Mouse (Mus musculus): ENCODE data around the gene Ccm2. TPM values are rescaled to one million over a fixed set of nuclear protein-coding genes. Genes with fewer than 3 reads are reported as not detected.

Gene Ccm2
- total RNA-seq, 2 experiments from 2014 or later, result 28.3 to 29.6 TPM

DNA sequence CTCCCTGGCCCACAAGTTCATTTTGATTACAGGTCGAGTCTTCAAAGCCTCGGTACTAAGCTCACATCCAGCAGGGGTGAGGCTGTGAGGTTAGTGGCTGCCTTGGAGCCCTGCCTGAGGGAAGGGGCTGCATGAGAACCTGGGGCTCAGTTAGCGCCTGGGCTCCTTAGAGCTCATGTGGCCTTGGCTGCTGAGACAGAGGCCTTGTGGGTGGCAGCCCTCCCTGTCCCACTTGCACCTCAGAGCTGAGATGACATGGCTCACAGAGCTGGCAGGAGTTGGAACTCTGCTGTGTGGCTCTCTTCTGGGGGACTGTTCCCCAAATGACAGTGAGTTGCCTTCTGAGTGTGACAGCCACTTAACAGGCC, 22.7 kb downstream of the Ccm2 start:
- no peak for DNase-seq
- intact Hi-C loops (cut with DNase I), result no loop called here

DNA sequence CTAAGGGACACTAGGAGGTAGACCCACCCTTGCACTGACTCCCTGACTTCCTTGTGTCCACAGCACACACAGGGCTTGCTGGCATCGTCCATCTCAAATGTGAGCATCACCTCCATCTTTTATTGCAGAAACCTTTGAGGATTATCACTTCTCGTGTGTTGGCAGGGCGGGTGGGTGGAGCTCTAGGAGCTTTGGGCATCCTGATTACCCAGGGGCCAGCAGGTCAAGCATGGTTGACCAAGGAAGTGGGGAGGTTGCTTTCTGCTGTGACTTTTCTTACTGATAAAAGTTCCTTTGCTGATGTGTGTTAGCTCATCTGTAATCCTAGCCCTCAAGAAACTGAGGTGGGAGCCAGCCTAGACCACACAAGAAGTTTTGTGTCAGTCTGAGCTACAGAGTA, 29.5 kb downstream of the Ccm2 start:
- intact Hi-C loops (cut with DNase I), result no loop called here
- no peak for DNase-seq

DNA sequence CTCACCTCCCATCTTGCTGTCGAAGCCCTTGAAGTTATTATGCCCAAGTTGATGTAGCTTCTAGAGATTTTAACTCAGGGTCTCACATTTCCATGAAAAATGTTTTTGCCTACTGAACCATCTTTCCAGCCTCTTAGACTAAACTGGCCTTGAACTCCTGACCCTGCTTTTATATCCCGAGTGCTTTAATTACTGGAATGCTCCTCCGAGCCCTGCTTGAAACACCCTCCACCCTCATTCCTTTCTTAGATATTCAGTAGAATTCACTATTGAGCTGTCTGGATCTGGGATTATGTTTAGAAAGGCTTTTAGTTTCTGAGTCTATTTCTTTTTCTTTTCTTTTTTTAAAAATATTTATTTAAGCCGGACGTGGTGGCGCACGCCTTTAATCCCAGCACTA, 32.7 kb downstream of the Ccm2 start:
- intact Hi-C loops (cut with DNase I), result no loop called here
- no peak for DNase-seq

DNA sequence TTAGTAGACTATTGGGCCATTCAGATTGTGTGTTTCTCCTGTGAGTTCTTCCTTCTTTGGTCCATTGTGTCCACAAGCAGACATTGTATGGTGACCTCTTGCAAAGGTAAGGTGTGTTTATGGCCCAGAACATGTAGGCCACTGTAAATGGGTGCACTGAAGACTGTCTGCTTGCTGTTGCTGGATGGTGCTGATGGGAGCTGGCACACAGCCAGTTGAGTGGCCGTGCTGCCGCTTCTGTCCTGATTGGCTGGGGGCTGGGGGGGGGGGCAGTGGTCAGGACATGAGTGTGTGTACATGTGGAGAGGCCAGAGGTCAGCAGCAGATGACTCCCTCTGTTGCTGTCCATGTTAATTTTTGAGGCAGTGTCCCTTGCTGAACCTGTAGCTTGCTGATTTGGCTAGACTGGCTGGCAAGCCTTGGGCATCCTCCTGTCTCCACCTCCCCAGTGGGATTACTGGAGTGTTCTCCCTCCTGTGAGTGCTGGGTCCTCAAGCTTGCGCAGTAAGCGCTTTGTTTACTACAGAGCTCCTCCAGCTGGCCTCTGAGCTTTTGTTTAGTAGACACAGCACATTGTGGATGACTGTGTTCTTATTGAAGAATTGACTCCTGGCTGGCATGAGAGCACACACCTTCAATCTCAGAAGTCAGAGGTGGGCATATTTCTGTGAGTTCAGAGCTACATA, 33.5 kb downstream of the Ccm2 start:
- DNase-seq, result no peak
- intact Hi-C loops (cut with DNase I), result no loop called here

DNA sequence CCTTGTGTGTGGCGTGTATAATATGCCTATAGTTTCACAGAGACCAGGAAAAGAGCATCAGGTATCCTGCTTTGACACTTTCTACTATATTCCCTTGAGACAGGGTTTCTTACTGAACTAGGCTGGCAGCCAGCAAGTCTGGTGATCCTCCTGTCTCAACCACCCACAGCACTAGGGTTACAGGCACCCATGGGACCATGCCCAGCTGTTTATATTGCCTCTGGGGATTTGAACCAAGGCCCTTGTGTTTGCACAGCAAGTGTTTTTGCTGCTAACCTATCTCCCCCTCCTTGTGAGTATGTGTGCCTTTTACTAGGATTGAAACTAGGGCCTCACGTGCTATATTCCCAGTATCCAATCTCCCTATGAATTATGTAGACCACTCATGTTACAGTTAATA, 34.9 kb downstream of the Ccm2 start:
- intact Hi-C loops (cut with DNase I), result no loop called here
- DNase-seq, result no peak

DNA sequence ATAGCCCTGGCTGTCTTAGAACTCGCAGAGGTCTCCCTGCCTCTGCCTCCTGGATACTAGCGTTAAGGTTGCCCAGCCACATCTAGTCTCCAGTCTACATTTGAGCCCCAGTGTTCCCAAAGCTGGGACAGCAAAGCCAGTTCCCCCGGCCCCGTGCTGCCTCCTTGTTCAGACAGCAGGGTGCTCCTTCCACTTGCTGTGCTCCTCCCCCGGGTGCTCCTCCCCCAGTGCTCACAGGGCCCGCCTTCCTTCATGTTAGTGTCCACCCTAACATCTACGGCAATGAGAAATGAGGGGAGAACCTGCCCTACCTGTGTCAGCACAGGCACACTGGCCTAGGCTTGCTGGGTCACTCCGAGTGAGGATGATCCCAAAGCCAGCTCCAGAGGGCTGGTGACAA, 39.1 kb downstream of the Ccm2 start:
- intact Hi-C loops (cut with DNase I), result no loop called here
- DNase-seq, result no peak

DNA sequence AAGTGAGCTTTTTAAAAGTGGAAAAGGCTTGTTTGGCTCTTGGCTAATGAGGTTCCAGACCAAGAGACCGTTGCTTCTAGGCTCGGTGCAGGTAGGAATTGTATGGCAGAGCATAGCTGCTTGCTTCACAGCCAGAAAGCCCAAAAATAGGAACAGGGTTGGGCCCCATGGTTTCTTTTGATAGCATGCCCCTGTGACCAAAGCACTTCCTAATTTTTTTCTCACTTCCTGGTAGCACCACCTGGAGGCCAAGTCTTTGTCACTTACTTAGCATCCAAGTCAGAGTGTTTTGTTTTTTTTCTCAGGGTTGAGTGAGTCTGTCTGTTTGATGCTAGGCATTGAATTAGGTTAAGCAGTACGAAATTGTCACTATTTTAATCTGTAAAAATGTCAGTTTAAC, 40.0 kb downstream of the Ccm2 start:
- intact Hi-C loops (cut with DNase I), result no loop called here
- DNase-seq, result peak in 1 of 2 experiments; percentile 42

DNA sequence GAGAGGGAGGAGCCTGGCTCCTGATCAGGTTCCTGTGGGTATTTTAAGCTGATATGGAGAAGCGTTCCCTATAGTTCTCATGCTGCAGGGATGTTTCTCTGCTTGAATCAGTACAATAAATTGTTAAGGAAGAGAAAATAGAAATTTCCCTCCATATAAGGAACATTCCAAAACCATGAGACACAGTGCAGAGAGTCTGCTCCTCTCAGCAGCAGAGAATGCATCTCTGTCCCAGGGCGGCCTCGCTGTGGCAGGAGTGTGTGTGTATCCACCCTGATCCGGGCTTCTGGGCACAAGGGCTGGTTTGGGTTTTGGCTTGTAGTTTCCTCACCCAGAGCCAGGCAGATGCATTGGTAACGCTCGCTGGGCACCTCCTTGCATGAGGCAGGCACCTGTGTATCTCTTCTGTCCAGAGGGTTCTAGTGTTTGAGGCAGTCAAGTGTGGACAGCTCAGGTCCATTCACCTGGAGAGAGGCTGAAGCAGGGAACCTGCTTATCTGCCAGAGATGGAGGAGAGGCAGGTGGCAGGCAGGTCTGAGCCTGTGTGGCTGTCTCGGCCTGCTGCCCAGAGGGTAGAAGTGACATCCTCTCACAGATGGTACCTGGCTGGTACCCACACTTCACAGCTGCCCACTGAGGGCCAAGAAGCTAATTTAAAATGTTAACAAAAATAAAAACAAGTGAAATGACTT, 40.7 kb downstream of the Ccm2 start:
- intact Hi-C loops (cut with DNase I), result no loop called here
- no peak for DNase-seq

DNA sequence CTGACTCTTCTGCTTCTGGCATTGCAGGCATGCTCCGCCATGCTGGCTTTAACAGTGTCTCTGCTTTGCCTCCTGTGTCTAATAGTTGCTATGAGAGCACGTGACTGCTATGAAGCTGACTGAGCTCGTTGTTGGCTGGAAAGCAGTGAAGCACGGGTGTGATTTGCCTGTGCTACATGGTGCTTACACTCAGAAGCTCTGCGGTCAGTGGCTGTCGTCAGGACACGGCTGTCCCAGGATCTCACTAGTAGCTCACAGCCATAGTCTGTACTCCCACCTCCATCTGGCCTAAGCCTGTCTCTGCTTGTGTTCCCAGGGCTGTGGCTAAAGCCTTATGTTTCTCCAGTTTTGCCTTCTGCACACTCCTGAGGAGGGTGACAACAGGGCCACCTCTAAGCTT, 41.6 kb downstream of the Ccm2 start:
- intact Hi-C loops (cut with DNase I), result no loop called here
- no peak for DNase-seq

DNA sequence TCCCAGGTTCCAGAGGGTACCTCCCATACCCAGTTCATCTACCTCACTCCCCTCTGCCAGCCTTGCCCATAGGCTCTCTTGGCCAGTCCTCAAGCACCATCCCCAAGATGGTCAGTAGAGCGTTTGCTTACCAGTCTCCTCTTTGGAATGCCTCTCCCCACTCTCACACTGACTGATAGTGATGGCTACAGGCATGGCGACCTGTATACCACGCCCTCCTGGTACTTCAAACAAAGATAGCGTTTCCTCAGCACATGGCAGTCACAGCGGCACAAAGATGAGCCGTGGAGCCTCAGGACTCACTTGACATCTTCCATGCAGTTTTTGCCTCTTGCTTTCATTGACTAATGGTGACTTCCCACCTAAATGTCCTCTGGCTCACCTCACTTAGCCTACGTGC, 43.2 kb downstream of the Ccm2 start:
- intact Hi-C loops (cut with DNase I), result no loop called here
- DNase-seq, result no peak

DNA sequence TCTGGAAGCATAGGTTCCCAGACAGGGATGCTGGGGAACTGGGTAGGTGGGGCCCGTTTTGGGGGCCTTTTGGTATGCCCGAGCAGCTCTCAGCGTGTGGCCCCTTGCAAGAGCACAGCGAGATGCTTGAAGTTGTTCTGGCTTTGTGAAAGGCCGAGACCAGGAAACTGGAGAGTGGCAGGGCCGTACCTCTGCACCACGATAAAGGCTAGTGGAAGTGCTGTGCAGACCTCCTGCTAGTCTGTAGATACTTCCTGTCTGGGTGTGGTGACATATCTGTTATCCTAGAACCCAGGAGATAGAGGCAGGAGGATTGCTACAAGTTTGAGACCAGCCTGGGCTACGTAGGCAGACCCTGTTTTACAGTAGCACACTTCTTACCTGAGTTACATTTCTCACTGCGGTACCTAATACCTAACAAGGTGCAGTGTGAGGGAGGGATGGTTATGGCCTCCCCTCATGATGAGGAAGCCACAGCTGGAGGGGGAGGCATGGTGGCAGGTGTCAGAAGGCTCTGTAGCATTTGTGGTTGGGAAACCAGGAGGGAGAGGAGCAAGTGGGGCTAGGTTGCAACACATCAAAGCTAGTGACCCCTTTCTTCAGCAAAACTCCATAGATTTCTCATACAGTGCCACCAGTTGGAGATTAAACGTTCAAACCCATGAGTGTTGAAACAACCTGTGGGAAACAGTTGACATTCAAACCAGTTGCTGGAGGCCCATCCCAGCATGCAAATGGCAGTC, 44.4 kb downstream of the Ccm2 start:
- no peak for DNase-seq
- intact Hi-C loops (cut with DNase I), result no loop called here

DNA sequence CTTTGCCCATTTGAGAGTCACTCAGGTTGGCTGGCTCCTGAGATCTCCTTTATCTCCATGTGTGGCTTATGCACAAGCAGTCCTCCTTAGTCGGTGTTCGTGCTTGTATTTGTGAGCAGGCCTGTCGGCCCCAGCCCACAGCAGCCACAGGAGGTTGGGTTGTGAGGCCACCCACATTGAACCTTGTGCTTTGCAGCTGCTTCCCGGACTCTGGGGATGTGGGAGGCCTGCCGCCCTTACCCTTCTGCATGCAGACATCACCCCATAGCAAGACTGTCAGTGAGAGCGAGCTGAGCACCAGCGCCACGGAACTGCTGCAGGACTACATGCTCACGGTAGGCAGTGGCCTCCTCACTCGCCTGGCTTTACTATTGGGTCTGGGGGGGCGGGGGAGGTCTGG, 46.7 kb downstream of the Ccm2 start:
- intact Hi-C loops (cut with DNase I), result no loop called here
- DNase-seq, result no peak

DNA sequence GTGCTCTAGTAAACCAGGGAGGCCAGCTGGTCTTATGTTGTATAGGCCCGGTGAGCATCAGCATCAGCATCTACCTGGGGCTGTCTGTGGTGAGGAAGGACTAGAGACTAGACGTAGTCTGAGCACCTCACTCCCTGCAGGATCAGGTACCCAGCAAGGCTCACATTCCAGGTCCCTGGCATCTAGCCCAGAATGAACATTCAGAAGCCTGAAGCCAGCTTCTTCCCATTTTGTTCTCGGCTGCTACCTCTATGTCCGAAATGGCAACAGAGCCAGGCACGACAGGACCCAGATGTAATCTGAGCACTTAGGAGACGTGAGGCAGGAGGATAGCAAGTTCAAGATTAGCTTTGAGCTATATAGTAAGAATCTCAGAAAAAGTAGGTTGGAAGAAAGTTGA, 48.2 kb downstream of the Ccm2 start:
- intact Hi-C loops (cut with DNase I), result no loop called here
- no peak for DNase-seq

DNA sequence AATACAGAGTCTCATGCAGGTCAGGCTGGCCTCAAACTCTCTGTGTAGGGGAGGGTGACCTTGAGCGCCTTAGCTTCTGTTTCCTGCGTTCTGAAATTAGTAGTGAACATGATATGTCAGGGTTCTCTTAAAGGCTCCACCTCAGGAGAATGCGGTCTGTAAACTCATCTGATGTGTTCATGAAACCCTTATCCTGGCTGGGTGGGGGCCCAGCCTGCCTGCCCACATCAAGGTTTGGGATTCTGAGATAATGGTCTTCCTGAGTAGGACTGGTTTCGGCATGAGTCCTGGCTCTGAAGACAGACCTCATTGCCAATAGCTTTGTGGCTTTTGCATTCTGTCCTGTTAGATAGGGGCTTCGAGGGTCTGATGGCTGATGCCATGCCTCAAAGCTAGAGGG, 48.7 kb downstream of the Ccm2 start:
- intact Hi-C loops (cut with DNase I), result no loop called here
- DNase-seq, result no peak

DNA sequence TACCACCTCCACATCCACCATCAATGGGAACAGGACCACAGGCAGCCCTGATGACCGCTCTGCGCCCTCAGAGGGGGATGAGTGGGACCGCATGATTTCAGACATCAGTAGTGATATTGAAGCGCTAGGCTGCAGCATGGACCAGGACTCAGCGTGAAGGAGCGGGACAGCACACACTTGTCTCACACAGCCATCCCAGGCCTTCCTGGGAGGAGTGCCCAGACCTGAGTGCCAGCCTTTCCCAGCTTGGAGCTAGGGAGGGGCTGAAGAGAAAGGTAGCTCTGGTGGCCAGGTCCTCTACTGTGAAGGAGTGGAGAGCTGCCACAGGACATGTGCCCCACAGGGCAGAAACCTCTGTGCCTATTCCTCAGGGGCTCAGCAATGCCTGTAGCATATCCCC, 49.5 kb downstream of the Ccm2 start:
- intact Hi-C loops (cut with DNase I), result no loop called here
- no peak for DNase-seq

DNA sequence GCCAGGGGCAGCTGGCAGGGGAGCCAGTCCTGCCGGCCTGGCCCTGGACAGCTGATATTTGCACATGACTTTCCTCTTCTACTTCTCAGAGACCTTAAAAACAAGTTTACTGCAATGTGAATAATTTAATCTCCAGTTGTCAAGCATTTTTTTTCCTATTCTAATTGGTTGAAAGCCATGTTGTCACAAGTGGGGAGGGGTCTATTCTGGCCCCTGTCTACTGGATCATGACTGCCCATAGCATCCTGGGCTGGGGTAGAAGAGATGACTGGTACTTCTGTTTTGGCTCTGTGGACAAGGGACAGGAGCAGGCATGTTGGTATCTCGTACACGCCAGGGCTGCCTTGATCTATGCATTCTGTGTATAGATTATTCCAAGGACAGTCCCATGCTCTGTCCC, 49.9 kb downstream of the Ccm2 start:
- intact Hi-C loops (cut with DNase I), result no loop called here
- no peak for DNase-seq

DNA sequence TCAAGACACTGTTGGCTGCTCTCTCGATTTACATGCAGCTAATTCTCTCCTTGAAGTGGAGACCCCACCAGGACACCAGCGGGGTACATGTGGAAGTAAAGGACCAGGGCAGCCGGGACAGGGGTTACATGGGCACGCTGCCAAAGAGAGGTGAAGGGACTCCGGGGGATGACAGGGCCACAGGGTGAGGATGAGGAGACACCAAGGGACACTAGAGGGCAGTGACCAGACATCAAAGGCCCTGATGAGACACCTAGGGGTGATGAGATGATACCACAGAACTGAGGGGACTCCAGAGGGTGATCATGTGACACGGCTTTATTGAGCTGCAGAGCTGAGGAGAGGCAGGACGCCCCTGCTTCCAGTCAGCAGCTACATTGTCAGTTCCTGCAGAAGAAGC, 50.8 kb downstream of the Ccm2 start:
- no peak for DNase-seq
- intact Hi-C loops (cut with DNase I), result no loop called here

DNA sequence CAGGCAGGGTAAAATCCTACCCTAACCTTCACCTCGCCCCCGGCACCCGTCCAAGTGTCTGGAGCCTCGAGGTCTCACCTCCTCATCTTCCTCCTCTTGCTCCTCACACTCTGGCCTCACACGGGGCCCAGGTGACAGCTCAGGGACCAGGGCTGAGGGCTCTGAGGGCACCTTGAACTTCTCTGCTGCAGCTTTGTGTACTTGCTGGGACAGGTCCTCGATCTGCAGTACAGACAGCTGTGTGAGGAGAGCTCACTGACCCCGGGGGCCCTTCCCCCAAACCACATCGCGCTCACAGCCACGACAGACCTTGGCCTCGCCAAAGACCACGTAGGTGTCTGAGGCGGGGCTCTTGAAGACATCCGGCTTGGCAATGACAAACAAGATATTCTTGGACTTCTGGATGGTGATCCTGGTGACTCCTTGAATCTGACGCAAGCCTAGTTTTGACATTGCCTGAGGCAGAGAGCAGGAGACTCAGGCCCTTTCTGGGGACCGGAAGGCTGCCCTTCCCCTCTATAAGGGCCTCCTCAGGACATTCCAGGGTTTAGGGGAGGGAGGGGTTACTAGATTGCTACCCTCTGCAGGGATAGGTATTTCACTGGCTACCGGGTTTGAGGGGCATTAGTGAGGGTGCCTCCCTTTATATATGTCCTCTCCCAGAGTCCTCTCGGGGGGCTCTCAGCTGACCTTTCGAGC, 51.7 kb downstream of the Ccm2 start:
- intact Hi-C loops (cut with DNase I), result no loop called here
- no peak for DNase-seq

DNA sequence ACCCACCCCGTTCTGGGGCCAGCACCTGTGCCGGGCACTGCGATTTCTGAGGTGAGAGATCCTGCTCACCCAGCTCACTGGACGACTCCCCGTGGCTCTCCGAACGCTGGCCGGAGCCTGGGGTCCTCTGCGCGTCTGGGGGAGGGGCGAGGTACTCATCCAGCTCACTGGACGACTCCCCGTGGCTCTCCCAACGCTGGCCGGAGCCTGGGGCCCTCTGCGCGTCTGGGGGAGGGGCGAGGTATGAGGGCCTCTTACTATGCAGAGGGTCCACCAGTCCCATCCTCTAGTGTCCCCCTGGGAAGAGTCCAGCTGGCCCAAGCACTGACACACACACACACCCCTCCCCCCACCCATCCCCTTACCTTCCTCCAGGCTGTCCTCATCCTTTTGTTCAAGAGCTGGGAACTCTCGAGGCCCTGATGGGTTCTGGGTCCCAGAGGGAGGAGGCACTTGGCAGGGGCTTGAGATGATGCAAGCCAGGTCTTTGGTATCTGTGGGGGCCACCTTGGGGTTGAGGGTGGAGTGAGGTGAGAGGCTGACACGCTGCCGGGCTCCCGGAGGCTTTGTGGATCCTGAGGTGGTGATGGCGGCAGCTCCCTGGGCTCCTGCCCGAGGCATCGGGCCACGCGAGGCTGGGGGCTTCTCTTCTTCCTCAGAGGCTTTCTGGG, 52.5 kb downstream of the Ccm2 start:
- intact Hi-C loops (cut with DNase I), result no loop called here
- DNase-seq, result no peak

DNA sequence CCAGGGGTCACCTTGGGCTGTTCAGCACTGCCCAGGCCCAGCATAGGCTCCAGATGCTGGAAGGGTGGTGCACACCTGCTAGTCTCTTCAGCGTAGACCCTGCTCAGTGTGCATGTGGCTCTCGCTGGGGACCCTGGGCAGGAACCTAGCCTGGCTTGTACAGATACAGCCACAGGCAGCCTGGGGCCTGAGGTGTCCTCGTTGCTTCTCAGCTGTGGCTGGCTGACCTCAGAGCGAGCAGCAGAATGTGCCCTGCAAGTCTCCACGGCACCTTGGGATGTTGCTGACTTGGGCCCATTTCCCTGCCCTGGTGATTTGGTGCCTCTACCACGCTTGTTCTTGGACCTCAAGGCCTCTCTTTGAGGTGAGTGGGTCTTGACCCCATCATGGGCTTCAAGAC, 53.1 kb downstream of the Ccm2 start:
- no peak for DNase-seq
- intact Hi-C loops (cut with DNase I), result no loop called here

DNA sequence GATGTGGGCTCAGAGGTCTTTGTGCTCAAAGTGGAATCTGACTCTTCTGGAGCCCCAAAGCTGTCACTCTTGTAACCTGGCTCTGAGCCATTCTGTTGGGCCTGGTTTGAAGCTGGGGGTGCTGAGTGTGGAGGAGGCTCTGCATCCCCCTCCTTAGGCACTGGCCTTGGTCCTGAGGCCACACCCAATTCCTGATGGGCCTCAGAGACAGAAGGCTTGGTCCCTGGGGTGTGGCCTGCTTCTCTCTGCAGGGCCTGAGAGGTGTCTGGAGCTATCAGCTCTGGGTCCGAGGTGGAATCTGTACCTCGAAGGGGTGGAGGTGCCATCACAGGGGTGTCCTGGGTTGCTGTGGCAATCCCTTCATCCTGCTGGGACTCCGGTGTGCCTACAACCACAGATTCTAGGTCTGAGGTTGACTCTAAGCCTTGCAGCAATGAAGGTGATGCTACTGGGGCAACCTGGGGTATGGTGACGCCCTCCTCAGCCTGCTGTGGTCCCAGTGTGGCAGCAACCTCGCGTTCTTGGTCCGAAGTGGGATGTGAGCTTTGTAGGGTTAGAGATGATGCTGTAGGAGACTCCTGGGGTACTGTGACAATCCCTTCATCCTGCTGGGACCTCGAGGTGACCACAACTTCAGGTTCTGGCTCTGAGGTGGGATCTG, 53.7 kb downstream of the Ccm2 start:
- intact Hi-C loops (cut with DNase I), result no loop called here
- DNase-seq, result no peak
